Mouse (Mus musculus) olfactory bulb, adult 2 months (tissue): ENCODE measurements around the gene Steap3.

Source experiments
- CTCF ChIP-seq: fragments of 200-500 bp; IDR thresholded peaks from 2 replicates; pipeline ENCODE4 v1.5.1; 2012; ENCODE audit warnings: low read depth, mild to moderate bottlenecking, low read length, moderate library complexity; ENCODE audit not compliant: insufficient read depth
- POLR2A ChIP-seq: fragments of 200-500 bp; IDR thresholded peaks from 2 replicates; pipeline ENCODE4 v1.6.1; 2012; ENCODE audit warnings: mild to moderate bottlenecking, low read depth, low read length, moderate library complexity; ENCODE audit not compliant: insufficient read depth

GRCm38 (mm10) chr1:120235631-120236215 lies 36.8 kb downstream of the Steap3 start:
- TF ChIP-seq POLR2A: no peak
- TF ChIP-seq CTCF: no peak
